Mouse (Mus musculus) midbrain, embryonic 10.5 days (tissue): ENCODE results near the gene E030018B13Rik. TPM values are rescaled to one million over a fixed set of nuclear protein-coding genes. Genes with fewer than 3 reads are reported as not detected.
A peak's percentile ranks its signal among the peaks of the same experiment; 100 is the strongest.

Experiments used
- DNase-seq: peaks from one replicate; pipeline ENCODE4 v3.0.0-alpha.2; 2017; ENCODE audit warnings: low spot score
- H3K27ac ChIP-seq: fragments of 300-500 bp; sonication (generic); replicated peaks from 2 replicates; pipeline ENCODE4 v1.5.1; 2016; ENCODE audit warnings: mild to moderate bottlenecking
- H3K27me3 ChIP-seq: fragments of 300-500 bp; sonication (generic); 2 replicates; pipeline ENCODE4 v1.6.1; 2016; ENCODE audit warnings: low read depth, mild to moderate bottlenecking; ENCODE audit not compliant: poor library complexity, severe bottlenecking
- H3K36me3 ChIP-seq: fragments of 300-500 bp; sonication (generic); 2 replicates; pipeline ENCODE4 v1.6.1; 2016; ENCODE audit warnings: mild to moderate bottlenecking, moderate library complexity
- H3K4me1 ChIP-seq: fragments of 300-500 bp; sonication (generic); 2 replicates; pipeline ENCODE4 v1.6.1; 2016
- H3K4me3 ChIP-seq: fragments of 300-500 bp; sonication (generic); 2 replicates; pipeline ENCODE4 v1.5.1; 2016; ENCODE audit warnings: mild to moderate bottlenecking, moderate library complexity
- H3K9me3 ChIP-seq: fragments of 300-500 bp; sonication (generic); replicated peaks from 2 replicates; pipeline ENCODE4 v1.6.1; 2016; ENCODE audit warnings: mild to moderate bottlenecking
- WGBS: fragments of 180-500 bp; shearing (Covaris S2); methylation state at CpG from one replicate; pipeline ENCODE4 v1.1.7; 2016; 5-methylcytosine and 5-hydroxymethylcytosine counted together
- polyA plus RNA-seq: library from polyadenylated mRNA; unstranded; fragments of >200 nt; fragmentation: Nextera tagmentation; extraction: Ambion mirVana; gene quantifications from 2 replicates; pipeline ENCODE4 v1.2.1, GENCODE M21; 2016

Gene E030018B13Rik
- polyA plus RNA-seq, 1 experiment from 2014 or later: not detected

- Histone ChIP-seq H3K9me3 (no peaks in the 10 kb centered on the region), H3K36me3 (no peaks in the 10 kb centered on the region), H3K27ac (0 out of 2 replicates have a peak overlapping the region, but pooled peaks have one; percentile 28), H3K4me1 (peaks cover 38% of the 10 kb centered on the region), H3K4me3 (no peak overlapping the region), H3K27me3 (0 out of 2 replicates have a peak, but pooled peaks cover 4% of the 10 kb centered on the region)
- 64% methylated on average over 11 of the region's 11 CpGs for WGBS
- DNase-seq: no peak
Measured at GRCm38 (mm10) chr7:63901346-63901745, 15.3 kb upstream of the E030018B13Rik start.

GRCm38 (mm10) chr7:63901942-63902341 is 14.7 kb upstream of the E030018B13Rik start:
- H3K27me3 ChIP-seq: 0 out of 2 replicates have a peak, but pooled peaks cover 4% of the 10 kb centered on the region
- no peak for DNase-seq
- WGBS: 62% methylated on average over 3 of the region's 3 CpGs
- H3K36me3 ChIP-seq: no peaks in the 10 kb centered on the region
- 0 out of 2 replicates have a peak overlapping the region, but pooled peaks have one; percentile 28 for H3K27ac ChIP-seq
- no peak overlapping the region for H3K4me3 ChIP-seq
- peaks cover 32% of the 10 kb centered on the region for H3K4me1 ChIP-seq
- no peaks in the 10 kb centered on the region for H3K9me3 ChIP-seq

GRCm38 (mm10) chr7:63902604-63903210 is 13.9 kb upstream of the E030018B13Rik start:
- 61% methylated on average over 3 of the region's 3 CpGs for WGBS
- H3K4me3 ChIP-seq: no peak overlapping the region
- H3K9me3 ChIP-seq: no peaks in the 10 kb centered on the region
- no peak overlapping the region for H3K27ac ChIP-seq
- H3K27me3 ChIP-seq: 0 out of 2 replicates have a peak, but pooled peaks cover 4% of the 10 kb centered on the region
- H3K4me1 ChIP-seq: peaks cover 26% of the 10 kb centered on the region
- no peaks in the 10 kb centered on the region for H3K36me3 ChIP-seq
- DNase-seq: no peak

GRCm38 (mm10) chr7:63903635-63904380 is 12.8 kb upstream of the E030018B13Rik start:
- peaks cover 32% of the 10 kb centered on the region for H3K4me1 ChIP-seq
- H3K9me3 ChIP-seq: no peaks in the 10 kb centered on the region
- no peaks in the 10 kb centered on the region for H3K36me3 ChIP-seq
- H3K27me3 ChIP-seq: no peaks in the 10 kb centered on the region
- WGBS: 79% methylated on average over 9 of the region's 9 CpGs
- H3K4me3 ChIP-seq: no peak overlapping the region
- no peak for DNase-seq
- H3K27ac ChIP-seq: no peak overlapping the region

- no peaks in the 10 kb centered on the region for H3K27me3 ChIP-seq
- H3K36me3 ChIP-seq: no peaks in the 10 kb centered on the region
- 94% methylated on average over 2 of the region's 2 CpGs for WGBS
- no peak overlapping the region for H3K27ac ChIP-seq
- H3K9me3 ChIP-seq: no peaks in the 10 kb centered on the region
- no peak for DNase-seq
- peaks cover 41% of the 10 kb centered on the region for H3K4me1 ChIP-seq
- H3K4me3 ChIP-seq: no peak overlapping the region
Measured at GRCm38 (mm10) chr7:63905190-63905589, 11.5 kb upstream of the E030018B13Rik start.

GRCm38 (mm10) chr7:63905642-63906041 is 11.0 kb upstream of the E030018B13Rik start:
- no peak for DNase-seq
- Histone ChIP-seq H3K4me3 (no peak overlapping the region), H3K36me3 (no peaks in the 10 kb centered on the region), H3K27me3 (no peaks in the 10 kb centered on the region), H3K4me1 (peaks cover 45% of the 10 kb centered on the region), H3K9me3 (no peaks in the 10 kb centered on the region), H3K27ac (no peak overlapping the region)
- 91% methylated on average over 5 of the region's 5 CpGs for WGBS

GRCm38 (mm10) chr7:63907778-63908495 is 8.7 kb upstream of the E030018B13Rik start:
- Histone ChIP-seq H3K9me3 (no peaks in the 10 kb centered on the region), H3K4me1 (peaks cover 55% of the 10 kb centered on the region), H3K27me3 (no peaks in the 10 kb centered on the region), H3K36me3 (no peaks in the 10 kb centered on the region), H3K4me3 (no peak overlapping the region), H3K27ac (peak overlapping the region; percentile 38; the same call in 1 of the 2 replicates)
- 84% methylated on average over 5 of the region's 5 CpGs for WGBS
- no peak for DNase-seq

GRCm38 (mm10) chr7:63908496-63909285 is 8.0 kb upstream of the E030018B13Rik start:
- no peak overlapping the region for H3K4me3 ChIP-seq
- DNase-seq: peak; percentile 13
- H3K9me3 ChIP-seq: no peaks in the 10 kb centered on the region
- WGBS: 45% methylated on average over 9 of the region's 11 CpGs
- no peaks in the 10 kb centered on the region for H3K36me3 ChIP-seq
- H3K27me3 ChIP-seq: no peaks in the 10 kb centered on the region
- peaks cover 56% of the 10 kb centered on the region for H3K4me1 ChIP-seq
- H3K27ac ChIP-seq: peak overlapping the region; percentile 38; the same call in 1 of the 2 replicates

GRCm38 (mm10) chr7:63910225-63910624 is 6.4 kb upstream of the E030018B13Rik start:
- no peaks in the 10 kb centered on the region for H3K36me3 ChIP-seq
- 82% methylated on average over 5 of the region's 5 CpGs for WGBS
- DNase-seq: no peak
- peaks cover 70% of the 10 kb centered on the region for H3K4me1 ChIP-seq
- H3K4me3 ChIP-seq: no peak overlapping the region
- H3K9me3 ChIP-seq: no peaks in the 10 kb centered on the region
- H3K27me3 ChIP-seq: no peaks in the 10 kb centered on the region
- no peak overlapping the region for H3K27ac ChIP-seq

GRCm38 (mm10) chr7:63910912-63911311 is 5.7 kb upstream of the E030018B13Rik start:
- DNase-seq: no peak
- no peaks in the 10 kb centered on the region for H3K9me3 ChIP-seq
- WGBS: 40% methylated on average over 4 of the region's 4 CpGs
- no peaks in the 10 kb centered on the region for H3K36me3 ChIP-seq
- no peaks in the 10 kb centered on the region for H3K27me3 ChIP-seq
- peaks cover 70% of the 10 kb centered on the region for H3K4me1 ChIP-seq
- H3K27ac ChIP-seq: 0 out of 2 replicates have a peak overlapping the region, but pooled peaks have one; percentile 71
- no peak overlapping the region for H3K4me3 ChIP-seq

- Histone ChIP-seq H3K4me3 (no peak overlapping the region), H3K27ac (peak overlapping the region; percentile 71), H3K4me1 (peaks cover 70% of the 10 kb centered on the region), H3K36me3 (no peaks in the 10 kb centered on the region; the same call in 1 of the 2 replicates), H3K9me3 (no peaks in the 10 kb centered on the region), H3K27me3 (no peaks in the 10 kb centered on the region)
- DNase-seq: no peak
- 59% methylated on average over 8 of the region's 8 CpGs for WGBS
Measured at GRCm38 (mm10) chr7:63911383-63912233, 5.0 kb upstream of the E030018B13Rik start.
